Mouse (Mus musculus): ENCODE measurements at regions not wholly inside any gene's neighbourhood (a gene's known extent, or its start where the extent isn't known, plus 50 kb on each side); places are given as distances from the start of the nearest gene placed in this dataset.

GRCm38 (mm10) chr3:42784203-42784602 lies 1041.8 kb downstream of the D3Ertd751e start:
- H3K27me3 ChIP-seq (replicated peaks; ENCODE audit: control insufficient read depth, insufficient read depth, low read length) = no peaks in the 10 kb centered on the region
- H3K4me3 ChIP-seq (ENCODE audit: low read depth, low read length) = no peak overlapping the region
- WGBS = 77% methylated on average over 2 of the region's 2 CpGs
- H3K36me3 ChIP-seq (ENCODE audit: control insufficient read depth, insufficient read depth, low read length) = no peaks in the 10 kb centered on the region
- no peak overlapping the region for H3K27ac ChIP-seq (ENCODE audit: low read depth)
- H3K4me1 ChIP-seq (replicated peaks; ENCODE audit: control insufficient read depth, insufficient read depth, low read length) = no peaks in the 10 kb centered on the region
- H3K9ac ChIP-seq (ENCODE audit: low read length) = no peak overlapping the region
- no peaks in the 10 kb centered on the region for H3K9me3 ChIP-seq (ENCODE audit: control insufficient read depth, low read length)
- DNase-seq (ENCODE audit: low spot score) (no peak), ATAC-seq (replicated peaks; ENCODE audit: low FRiP score, low TSS enrichment, low read depth) (no peak)
- no peak overlapping the region for H3K4me2 ChIP-seq (ENCODE audit: low read length)

- Histone ChIP-seq H3K4me2 (ENCODE audit: low read length) (no peak overlapping the region), H3K4me3 (ENCODE audit: low read depth, low read length) (no peak overlapping the region), H3K9me3 (ENCODE audit: control insufficient read depth, low read length) (no peaks in the 10 kb centered on the region), H3K9ac (ENCODE audit: low read length) (no peak overlapping the region), H3K4me1 (replicated peaks; ENCODE audit: control insufficient read depth, insufficient read depth, low read length) (no peaks in the 10 kb centered on the region), H3K36me3 (ENCODE audit: control insufficient read depth, insufficient read depth, low read length) (no peaks in the 10 kb centered on the region), H3K27me3 (replicated peaks; ENCODE audit: control insufficient read depth, insufficient read depth, low read length) (no peaks in the 10 kb centered on the region), H3K27ac (ENCODE audit: low read depth) (no peak overlapping the region)
- DNase-seq (ENCODE audit: low spot score) = no peak
- no peak for ATAC-seq (replicated peaks; ENCODE audit: low FRiP score, low TSS enrichment, low read depth)
Measured at GRCm38 (mm10) chr3:42790415-42790814, 1048.0 kb downstream of the D3Ertd751e start.

- DNase-seq (ENCODE audit: low spot score) (no peak), ATAC-seq (replicated peaks; ENCODE audit: low FRiP score, low TSS enrichment, low read depth) (no peak)
- Histone ChIP-seq H3K27me3 (replicated peaks; ENCODE audit: control insufficient read depth, insufficient read depth, low read length) (no peaks in the 10 kb centered on the region), H3K4me3 (ENCODE audit: low read depth, low read length) (no peak overlapping the region), H3K9me3 (ENCODE audit: control insufficient read depth, low read length) (no peaks in the 10 kb centered on the region), H3K27ac (ENCODE audit: low read depth) (no peak overlapping the region), H3K36me3 (ENCODE audit: control insufficient read depth, insufficient read depth, low read length) (no peaks in the 10 kb centered on the region), H3K9ac (ENCODE audit: low read length) (no peak overlapping the region), H3K4me1 (replicated peaks; ENCODE audit: control insufficient read depth, insufficient read depth, low read length) (no peaks in the 10 kb centered on the region), H3K4me2 (ENCODE audit: low read length) (no peak overlapping the region)
Measured at GRCm38 (mm10) chr3:42791878-42792277, 1049.5 kb downstream of the D3Ertd751e start.

GRCm38 (mm10) chr3:42830456-42830855 lies 1088.0 kb downstream of the D3Ertd751e start:
- no peak overlapping the region for H3K9ac ChIP-seq (ENCODE audit: low read length)
- H3K27ac ChIP-seq (ENCODE audit: low read depth) = no peak overlapping the region
- H3K9me3 ChIP-seq (ENCODE audit: control insufficient read depth, low read length) = no peaks in the 10 kb centered on the region
- no peaks in the 10 kb centered on the region for H3K4me1 ChIP-seq (replicated peaks; ENCODE audit: control insufficient read depth, insufficient read depth, low read length)
- no peaks in the 10 kb centered on the region for H3K27me3 ChIP-seq (replicated peaks; ENCODE audit: control insufficient read depth, insufficient read depth, low read length)
- ATAC-seq (replicated peaks; ENCODE audit: low FRiP score, low TSS enrichment, low read depth) (no peak), DNase-seq (ENCODE audit: low spot score) (no peak)
- WGBS = 53% methylated on average over 1 of the region's 1 CpGs
- H3K4me3 ChIP-seq (ENCODE audit: low read depth, low read length) = no peak overlapping the region
- no peaks in the 10 kb centered on the region for H3K36me3 ChIP-seq (ENCODE audit: control insufficient read depth, insufficient read depth, low read length)
- no peak overlapping the region for H3K4me2 ChIP-seq (ENCODE audit: low read length)

- no peak overlapping the region for H3K4me2 ChIP-seq (ENCODE audit: low read length)
- H3K27ac ChIP-seq (ENCODE audit: low read depth) = no peak overlapping the region
- H3K9me3 ChIP-seq (ENCODE audit: control insufficient read depth, low read length) = no peaks in the 10 kb centered on the region
- no peaks in the 10 kb centered on the region for H3K27me3 ChIP-seq (replicated peaks; ENCODE audit: control insufficient read depth, insufficient read depth, low read length)
- H3K9ac ChIP-seq (ENCODE audit: low read length) = no peak overlapping the region
- no peaks in the 10 kb centered on the region for H3K36me3 ChIP-seq (ENCODE audit: control insufficient read depth, insufficient read depth, low read length)
- DNase-seq (ENCODE audit: low spot score) = no peak
- WGBS = 92% methylated on average over 1 of the region's 1 CpGs
- H3K4me3 ChIP-seq (ENCODE audit: low read depth, low read length) = no peak overlapping the region
- ATAC-seq (replicated peaks; ENCODE audit: low FRiP score, low TSS enrichment, low read depth) = no peak
- H3K4me1 ChIP-seq (replicated peaks; ENCODE audit: control insufficient read depth, insufficient read depth, low read length) = no peaks in the 10 kb centered on the region
Measured at GRCm38 (mm10) chr3:42867370-42867769, 1125.0 kb downstream of the D3Ertd751e start.

- no peaks in the 10 kb centered on the region for H3K27me3 ChIP-seq (replicated peaks; ENCODE audit: control insufficient read depth, insufficient read depth, low read length)
- peaks cover 7% of the 10 kb centered on the region; the same call in 1 of the 2 replicates for H3K9me3 ChIP-seq (ENCODE audit: control insufficient read depth, low read length)
- no peak overlapping the region for H3K9ac ChIP-seq (ENCODE audit: low read length)
- DNase-seq (ENCODE audit: low spot score) = no peak
- H3K4me2 ChIP-seq (ENCODE audit: low read length) = no peak overlapping the region
- H3K4me1 ChIP-seq (replicated peaks; ENCODE audit: control insufficient read depth, insufficient read depth, low read length) = no peaks in the 10 kb centered on the region
- no peak overlapping the region for H3K27ac ChIP-seq (ENCODE audit: low read depth)
- ATAC-seq (replicated peaks; ENCODE audit: low FRiP score, low TSS enrichment, low read depth) = no peak
- no peaks in the 10 kb centered on the region for H3K36me3 ChIP-seq (ENCODE audit: control insufficient read depth, insufficient read depth, low read length)
- no peak overlapping the region for H3K4me3 ChIP-seq (ENCODE audit: low read depth, low read length)
Measured at GRCm38 (mm10) chr3:42878972-42879371, 1136.6 kb downstream of the D3Ertd751e start.

- DNase-seq (ENCODE audit: low spot score) = no peak
- Histone ChIP-seq H3K4me3 (ENCODE audit: low read depth, low read length) (no peak overlapping the region), H3K36me3 (ENCODE audit: control insufficient read depth, insufficient read depth, low read length) (no peaks in the 10 kb centered on the region), H3K4me2 (ENCODE audit: low read length) (no peak overlapping the region), H3K9me3 (ENCODE audit: control insufficient read depth, low read length) (peaks cover 7% of the 10 kb centered on the region; the same call in 1 of the 2 replicates), H3K27me3 (replicated peaks; ENCODE audit: control insufficient read depth, insufficient read depth, low read length) (no peaks in the 10 kb centered on the region), H3K9ac (ENCODE audit: low read length) (no peak overlapping the region), H3K4me1 (replicated peaks; ENCODE audit: control insufficient read depth, insufficient read depth, low read length) (no peaks in the 10 kb centered on the region), H3K27ac (ENCODE audit: low read depth) (no peak overlapping the region)
- no peak for ATAC-seq (replicated peaks; ENCODE audit: low FRiP score, low TSS enrichment, low read depth)
- WGBS = 76% methylated on average over 4 of the region's 4 CpGs
Measured at GRCm38 (mm10) chr3:42884481-42884880, 1142.1 kb downstream of the D3Ertd751e start.

GRCm38 (mm10) chr3:42892016-42892699 lies 1149.7 kb downstream of the D3Ertd751e start:
- ATAC-seq (replicated peaks; ENCODE audit: low FRiP score, low TSS enrichment, low read depth) (no peak), DNase-seq (ENCODE audit: low spot score) (no peak)
- H3K9me3 ChIP-seq (ENCODE audit: control insufficient read depth, low read length) = no peaks in the 10 kb centered on the region
- no peak overlapping the region for H3K27ac ChIP-seq (ENCODE audit: low read depth)
- H3K9ac ChIP-seq (ENCODE audit: low read length) = no peak overlapping the region
- WGBS = 89% methylated on average over 7 of the region's 7 CpGs
- H3K4me2 ChIP-seq (ENCODE audit: low read length) = no peak overlapping the region
- no peaks in the 10 kb centered on the region for H3K27me3 ChIP-seq (replicated peaks; ENCODE audit: control insufficient read depth, insufficient read depth, low read length)
- H3K4me1 ChIP-seq (replicated peaks; ENCODE audit: control insufficient read depth, insufficient read depth, low read length) = no peaks in the 10 kb centered on the region
- no peak overlapping the region for H3K4me3 ChIP-seq (ENCODE audit: low read depth, low read length)
- no peaks in the 10 kb centered on the region for H3K36me3 ChIP-seq (ENCODE audit: control insufficient read depth, insufficient read depth, low read length)

- no peak for ATAC-seq (replicated peaks; ENCODE audit: low FRiP score, low TSS enrichment, low read depth)
- Histone ChIP-seq H3K9me3 (ENCODE audit: control insufficient read depth, low read length) (no peaks in the 10 kb centered on the region), H3K27me3 (replicated peaks; ENCODE audit: control insufficient read depth, insufficient read depth, low read length) (no peaks in the 10 kb centered on the region), H3K4me2 (ENCODE audit: low read length) (no peak overlapping the region), H3K27ac (ENCODE audit: low read depth) (no peak overlapping the region), H3K4me3 (ENCODE audit: low read depth, low read length) (no peak overlapping the region), H3K4me1 (replicated peaks; ENCODE audit: control insufficient read depth, insufficient read depth, low read length) (no peaks in the 10 kb centered on the region), H3K9ac (ENCODE audit: low read length) (no peak overlapping the region), H3K36me3 (ENCODE audit: control insufficient read depth, insufficient read depth, low read length) (no peaks in the 10 kb centered on the region)
- 69% methylated on average over 3 of the region's 3 CpGs for WGBS
- DNase-seq (ENCODE audit: low spot score) = no peak
Measured at GRCm38 (mm10) chr3:42895787-42896186, 1153.4 kb downstream of the D3Ertd751e start.
